Mouse (Mus musculus) 416B (cell line): ENCODE measurements around the gene Ankmy2.

Experiments used
- DNase-seq: peaks from one replicate; pipeline ENCODE4 v3.0.0; 2011; ENCODE audit warnings: low read depth

Gene Ankmy2

GRCm38 (mm10) chr12:36156637-36157303, at the start of gene Ankmy2:
Gene Ankmy2, plus strand, starts transcription at chr12:36157114.
- peak; percentile 97 for DNase-seq

GRCm38 (mm10) chr12:36108442-36108841, 48.5 kb upstream of the Ankmy2 start:
- peak; percentile 11 for DNase-seq

- no peak for DNase-seq
These were observed 46.5 kb upstream of the Ankmy2 start for GRCm38 (mm10) chr12:36110457-36110856.

- no peak for DNase-seq
These were observed 45.8 kb upstream of the Ankmy2 start for GRCm38 (mm10) chr12:36111110-36111509.

- no peak for DNase-seq
These were observed 44.8 kb upstream of the Ankmy2 start for GRCm38 (mm10) chr12:36112081-36112480.

- DNase-seq = peak; percentile 8
These were observed 39.8 kb upstream of the Ankmy2 start for GRCm38 (mm10) chr12:36117161-36117560.

GRCm38 (mm10) chr12:36119244-36119643, 37.7 kb upstream of the Ankmy2 start:
- no peak for DNase-seq

- no peak for DNase-seq
These were observed 30.9 kb upstream of the Ankmy2 start for GRCm38 (mm10) chr12:36126049-36126448.

GRCm38 (mm10) chr12:36129826-36130225, 27.1 kb upstream of the Ankmy2 start:
- no peak for DNase-seq

GRCm38 (mm10) chr12:36132254-36132653, 24.7 kb upstream of the Ankmy2 start:
- no peak for DNase-seq

- peak; percentile 44 for DNase-seq
These were observed 24.2 kb upstream of the Ankmy2 start for GRCm38 (mm10) chr12:36132668-36133067.

GRCm38 (mm10) chr12:36133547-36133946, 23.4 kb upstream of the Ankmy2 start:
- no peak for DNase-seq

GRCm38 (mm10) chr12:36134111-36134510, 22.8 kb upstream of the Ankmy2 start:
- no peak for DNase-seq

GRCm38 (mm10) chr12:36135409-36135808, 21.5 kb upstream of the Ankmy2 start:
- peak; percentile 13 for DNase-seq

GRCm38 (mm10) chr12:36136285-36136684, 20.6 kb upstream of the Ankmy2 start:
- DNase-seq = peak; percentile 69

- no peak for DNase-seq
These were observed 19.7 kb upstream of the Ankmy2 start for GRCm38 (mm10) chr12:36137192-36137591.

- DNase-seq = no peak
These were observed 16.5 kb upstream of the Ankmy2 start for GRCm38 (mm10) chr12:36140401-36140800.

GRCm38 (mm10) chr12:36146230-36147011, 10.5 kb upstream of the Ankmy2 start:
- no peak for DNase-seq

GRCm38 (mm10) chr12:36150265-36150664, 6.6 kb upstream of the Ankmy2 start:
- no peak for DNase-seq

GRCm38 (mm10) chr12:36150737-36151136, 6.2 kb upstream of the Ankmy2 start:
- no peak for DNase-seq

- DNase-seq = peak; percentile 72
These were observed 1.7 kb upstream of the Ankmy2 start for GRCm38 (mm10) chr12:36155141-36155641.

GRCm38 (mm10) chr12:36156101-36156636, 745 bp upstream of the Ankmy2 start:
- peak; percentile 45 for DNase-seq

- DNase-seq = no peak
These were observed 357 bp downstream of the Ankmy2 start for GRCm38 (mm10) chr12:36157304-36157637.
